Mouse (Mus musculus): Measurements from ENCODE around the gene Tmem30a.

Tmem30a gene

DNA sequence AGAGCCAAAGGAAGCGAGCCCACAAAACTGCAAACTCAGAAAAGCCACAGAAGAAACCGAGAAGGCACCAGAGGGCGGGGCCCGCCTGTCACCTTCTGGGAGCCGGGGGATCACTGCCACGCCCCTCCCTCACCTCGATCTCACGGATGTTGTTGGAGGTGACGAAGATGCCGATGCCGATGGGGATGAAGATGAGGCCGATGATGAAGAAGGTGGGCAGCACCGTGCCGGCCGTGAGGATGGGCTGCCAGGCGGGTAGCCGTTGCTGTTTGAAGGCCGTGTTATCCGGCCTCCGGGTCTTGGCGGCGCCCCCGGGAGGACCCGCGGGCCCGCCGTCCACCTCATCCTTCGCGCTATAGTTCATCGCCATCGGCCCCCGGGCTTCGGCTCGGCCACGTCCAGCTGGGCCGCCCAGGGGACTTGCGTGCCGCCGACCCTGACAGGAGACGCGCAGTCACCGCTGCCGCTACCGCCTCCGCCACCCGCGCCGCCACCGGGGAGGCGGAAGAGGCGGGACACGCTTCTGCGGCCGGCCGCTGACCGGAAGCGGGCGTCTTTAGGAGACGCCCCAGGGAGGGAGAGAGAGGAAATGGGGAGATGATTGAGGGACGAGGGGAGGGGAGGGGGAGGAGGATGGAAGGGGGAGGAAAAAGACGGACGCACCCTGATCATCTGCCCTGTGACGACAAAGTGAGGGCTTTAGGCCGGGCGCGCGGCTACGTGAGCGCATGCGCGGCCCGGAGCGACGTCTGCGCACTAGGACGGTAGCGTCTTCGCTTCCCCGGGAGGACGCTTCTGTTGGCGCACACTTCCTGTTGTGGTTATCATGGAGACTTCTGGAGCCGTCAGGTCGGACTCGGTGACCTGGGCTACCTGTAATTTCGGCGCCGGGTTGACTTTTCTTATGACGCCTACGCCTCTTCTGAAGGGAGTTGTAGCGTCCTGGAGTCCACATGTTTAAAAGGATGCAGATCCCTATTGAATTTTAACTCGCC, at the start of gene Tmem30a:
Tmem30a (minus strand) TSS at position 667 of the 995 bp plus-strand sequence.
- DNase-seq (ENCODE audit: low read depth in 2 of 2, low spot score in 2 of 2), result peak; percentile 88 to 89

DNA sequence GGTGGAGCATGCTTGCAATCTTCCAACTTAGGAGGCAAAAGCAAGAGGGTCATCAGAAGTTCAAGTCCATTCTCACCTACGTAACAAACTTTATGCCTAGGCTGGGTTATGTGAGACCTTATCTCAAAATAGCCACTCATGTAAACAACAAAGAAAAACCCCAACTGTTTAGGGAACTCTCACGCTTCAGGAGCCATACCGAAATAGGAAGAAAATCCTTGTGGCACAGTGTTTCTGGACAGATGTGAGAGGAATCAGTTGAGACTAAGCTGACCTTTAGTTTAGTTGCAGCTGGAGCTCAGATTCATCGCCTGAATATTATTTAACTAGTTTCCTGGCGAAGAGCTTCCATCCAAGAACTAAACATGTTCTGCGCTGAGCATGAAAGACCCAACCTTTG, 49.3 kb upstream of the Tmem30a start:
- DNase-seq (ENCODE audit: low read depth in 2 of 2, low spot score in 2 of 2), result no peak

DNA sequence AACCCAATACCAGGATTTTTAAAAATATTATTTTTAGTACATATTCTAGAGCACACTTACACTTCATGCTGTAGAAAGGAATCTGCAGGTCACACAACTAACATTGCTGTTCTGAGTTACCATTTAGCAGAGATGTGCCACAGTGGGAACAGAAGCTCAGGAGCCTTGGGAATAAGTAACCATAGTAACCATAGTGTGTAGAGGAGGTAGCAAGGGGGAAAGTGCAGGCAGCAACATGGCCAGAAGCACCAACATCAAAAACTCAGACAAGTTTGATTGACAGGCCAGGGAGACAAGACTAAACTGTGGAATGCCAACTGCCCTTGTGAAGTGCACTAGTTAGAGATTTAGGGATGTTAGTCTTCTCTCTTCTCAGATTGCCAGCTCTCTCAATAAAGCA, 48.7 kb upstream of the Tmem30a start:
- DNase-seq (ENCODE audit: low read depth in 2 of 2, low spot score in 2 of 2), result no peak

DNA sequence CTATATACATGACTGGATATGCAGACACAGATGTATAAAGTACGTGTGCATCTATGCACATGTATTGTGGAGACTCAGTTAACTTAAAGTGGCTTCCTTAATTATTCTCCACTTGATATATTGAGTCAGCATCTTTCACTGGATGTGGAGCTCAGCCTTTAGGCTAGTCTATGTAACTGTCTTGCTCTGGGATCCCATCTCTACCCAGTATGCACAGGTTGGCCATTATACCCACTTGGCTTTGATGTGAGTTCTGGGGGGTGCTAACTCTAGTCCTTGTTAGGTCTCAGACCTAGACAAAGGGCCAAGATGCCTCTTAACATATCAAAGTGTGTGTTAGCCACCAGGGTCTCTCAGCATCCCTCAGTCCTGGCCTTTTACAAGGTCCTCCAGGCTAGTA, 38.0 kb upstream of the Tmem30a start:
- no peak for DNase-seq (ENCODE audit: low read depth in 2 of 2, low spot score in 2 of 2)

DNA sequence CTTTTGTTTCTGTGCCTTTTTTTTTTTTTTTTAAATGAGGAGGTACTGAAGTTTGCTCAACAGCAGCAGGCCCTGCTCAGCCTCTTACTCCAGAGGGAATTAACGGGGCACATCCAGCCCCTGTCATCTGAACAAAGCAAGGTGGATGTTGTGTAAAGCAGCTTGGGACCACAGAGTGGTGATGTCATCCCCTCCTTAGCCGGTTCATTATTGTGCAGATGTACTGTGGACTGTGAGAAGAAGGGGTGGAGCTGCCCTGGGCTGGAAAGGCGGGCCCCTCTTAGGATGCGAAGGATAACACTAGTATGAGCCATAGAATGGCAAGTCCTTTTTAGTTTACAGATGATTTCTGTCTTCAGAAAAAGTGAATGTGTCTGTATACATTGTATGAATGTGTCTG, 37.6 kb upstream of the Tmem30a start:
- no peak for DNase-seq (ENCODE audit: low read depth in 2 of 2, low spot score in 2 of 2)

DNA sequence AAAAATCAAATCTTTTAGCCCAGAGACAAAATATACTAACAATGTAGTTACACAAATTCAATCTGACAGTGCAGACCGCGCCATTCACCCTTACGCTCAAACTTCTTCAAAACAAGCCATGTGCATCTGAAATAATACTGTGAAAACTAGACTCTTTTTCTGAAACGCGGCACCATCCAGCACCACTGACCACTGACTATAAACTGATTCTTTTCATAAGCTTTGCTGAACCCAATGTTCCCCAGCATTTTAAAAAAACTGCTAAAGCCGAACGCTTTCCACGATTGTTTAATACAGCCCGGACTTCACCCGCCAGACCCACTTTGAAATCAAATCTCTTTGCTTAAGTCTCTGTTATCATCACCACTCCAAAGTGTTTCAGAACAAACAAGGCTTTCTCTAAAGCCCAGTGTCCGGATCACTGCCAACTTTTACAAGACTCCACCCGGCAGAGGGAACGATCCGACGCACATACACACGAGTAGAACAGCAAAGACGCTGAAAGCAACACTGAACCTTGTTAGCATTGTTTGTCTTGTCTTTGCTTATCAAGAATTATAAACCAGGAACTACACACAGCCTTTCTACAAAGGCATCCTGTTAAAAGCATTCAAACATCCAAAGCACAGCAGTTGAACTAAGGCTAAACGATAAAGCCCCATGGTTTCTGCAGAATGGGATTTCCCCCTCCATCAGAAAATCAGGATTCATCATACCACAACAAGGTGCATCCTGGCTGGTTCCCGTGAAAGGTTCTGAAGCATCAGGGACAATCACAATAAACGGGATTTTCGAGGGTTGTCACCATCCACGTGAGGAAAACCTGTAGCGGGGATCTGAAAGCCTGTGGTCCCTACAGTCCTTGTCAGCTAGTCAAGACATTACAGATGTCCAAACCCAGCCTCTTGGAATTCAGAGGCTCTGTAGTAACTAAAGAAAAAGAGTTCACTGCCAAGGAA, 36.8 kb upstream of the Tmem30a start:
- DNase-seq (ENCODE audit: low read depth in 2 of 2, low spot score in 2 of 2), result no peak

DNA sequence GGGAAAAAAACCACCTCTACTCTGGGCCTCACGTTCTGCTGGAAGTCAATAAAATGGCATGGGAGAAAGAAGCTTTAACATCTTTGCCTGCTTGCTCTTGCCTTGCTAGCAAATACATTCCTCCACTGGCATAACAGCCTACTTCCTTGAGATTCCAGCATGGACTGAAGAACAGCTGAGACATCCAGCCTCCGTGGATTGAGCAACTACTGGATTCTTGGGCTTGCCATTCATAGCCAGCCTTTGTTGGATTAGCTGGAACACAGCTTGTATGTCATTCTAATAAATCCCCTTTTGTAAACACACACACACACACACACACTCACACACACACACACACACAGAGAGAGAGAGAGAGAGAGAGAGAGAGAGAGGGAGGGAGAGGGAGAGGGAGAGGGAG, 33.8 kb upstream of the Tmem30a start:
- DNase-seq (ENCODE audit: low read depth in 2 of 2, low spot score in 2 of 2), result no peak

DNA sequence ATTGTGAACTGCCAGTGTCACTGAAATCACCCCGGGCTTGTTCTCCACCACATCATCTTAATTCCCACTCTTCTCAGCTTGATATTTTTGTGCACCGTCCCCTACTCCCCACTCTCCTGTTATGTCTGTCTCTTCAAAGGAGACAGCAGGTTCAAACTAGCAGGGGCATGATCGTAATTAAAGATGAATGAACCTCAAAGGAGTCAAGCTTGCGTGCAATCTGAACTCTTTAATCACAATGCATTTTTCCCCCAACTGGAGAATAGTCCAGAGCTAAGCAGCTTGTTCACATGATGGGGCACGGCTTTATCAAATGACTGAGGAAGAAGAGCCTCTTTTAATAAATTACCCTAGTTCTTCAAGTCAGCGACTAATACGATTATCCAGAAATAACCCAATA, 32.2 kb upstream of the Tmem30a start:
- no peak for DNase-seq (ENCODE audit: low read depth in 2 of 2, low spot score in 2 of 2)

DNA sequence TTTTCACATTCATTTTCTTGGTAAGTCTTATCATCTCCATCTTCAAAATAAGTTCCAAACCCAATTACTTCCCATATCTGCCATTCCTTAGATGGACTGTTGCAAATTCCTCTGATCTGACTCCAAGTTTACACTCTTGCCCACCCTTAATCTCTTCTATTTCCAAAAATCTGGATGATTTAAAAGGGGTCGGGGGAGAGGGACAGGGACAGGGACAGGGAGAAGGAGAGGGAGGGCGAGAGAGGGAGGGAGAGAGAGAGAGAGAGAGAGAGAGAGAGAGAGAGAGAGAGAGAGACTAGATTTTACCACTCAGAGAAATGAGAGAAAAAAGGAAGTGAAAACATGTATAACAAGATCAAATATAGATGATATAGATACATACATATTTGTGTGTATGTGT, 30.5 kb upstream of the Tmem30a start:
- no peak for DNase-seq (ENCODE audit: low read depth in 2 of 2, low spot score in 2 of 2)

DNA sequence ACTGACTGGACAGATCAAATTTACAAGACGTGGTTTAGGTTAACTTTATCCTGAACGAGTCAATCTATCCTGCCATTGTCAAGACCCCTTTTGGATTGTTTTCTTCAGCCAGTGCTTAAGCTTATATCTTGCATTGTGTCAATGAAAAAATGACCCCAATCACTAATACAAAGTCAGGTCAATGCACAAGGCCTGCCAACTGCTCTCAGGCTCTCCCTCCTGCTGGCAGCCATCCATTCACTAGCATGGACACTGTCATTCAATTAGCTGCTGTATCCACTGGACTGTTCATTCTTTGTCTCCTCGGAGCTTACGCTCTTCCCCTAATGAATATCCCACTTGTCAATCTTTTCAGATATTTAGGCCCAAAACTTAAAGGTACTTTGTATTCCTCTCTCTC, 30.1 kb upstream of the Tmem30a start:
- no peak for DNase-seq (ENCODE audit: low read depth in 2 of 2, low spot score in 2 of 2)

DNA sequence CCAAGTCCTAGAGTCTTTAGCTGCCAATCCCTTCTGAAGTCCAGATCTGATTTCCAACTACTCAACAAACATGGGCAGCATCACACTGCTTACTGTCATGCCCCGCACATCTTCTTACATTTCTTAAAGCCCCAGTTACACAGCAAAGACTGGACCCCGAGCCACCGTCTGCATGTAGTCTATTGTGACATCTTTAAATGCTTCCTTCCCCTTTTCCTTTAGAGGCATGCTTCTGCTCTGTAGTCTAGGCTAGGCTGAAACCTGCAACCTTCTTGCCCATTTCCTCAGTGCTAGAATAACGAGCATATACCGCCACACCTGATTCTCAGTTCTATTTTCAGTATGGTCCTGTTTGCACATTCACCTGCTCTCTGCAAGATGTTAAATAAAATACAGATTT, 23.2 kb upstream of the Tmem30a start:
- DNase-seq (ENCODE audit: low read depth in 2 of 2, low spot score in 2 of 2), result no peak

DNA sequence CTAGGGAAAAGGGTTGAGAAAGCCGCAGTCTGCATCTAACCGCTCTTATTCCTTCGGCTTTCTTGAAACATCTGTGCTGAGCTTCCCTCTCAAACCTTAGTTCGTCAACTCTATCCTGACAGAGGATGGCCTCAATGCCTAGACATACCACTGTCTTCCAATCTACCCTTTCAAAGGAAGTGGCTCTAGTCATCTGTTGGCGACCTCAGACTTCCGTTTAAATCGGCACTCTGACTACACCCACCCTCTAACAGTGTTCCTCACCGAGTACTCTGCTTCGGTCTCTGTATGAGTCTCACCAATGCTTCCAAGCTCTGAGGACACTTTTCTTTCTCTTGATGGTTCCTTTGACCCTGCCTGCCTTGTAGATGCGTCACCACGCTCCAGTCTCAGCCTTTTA, 22.7 kb upstream of the Tmem30a start:
- DNase-seq (ENCODE audit: low read depth in 2 of 2, low spot score in 2 of 2), result peak in 1 of 2 experiments; percentile 25

DNA sequence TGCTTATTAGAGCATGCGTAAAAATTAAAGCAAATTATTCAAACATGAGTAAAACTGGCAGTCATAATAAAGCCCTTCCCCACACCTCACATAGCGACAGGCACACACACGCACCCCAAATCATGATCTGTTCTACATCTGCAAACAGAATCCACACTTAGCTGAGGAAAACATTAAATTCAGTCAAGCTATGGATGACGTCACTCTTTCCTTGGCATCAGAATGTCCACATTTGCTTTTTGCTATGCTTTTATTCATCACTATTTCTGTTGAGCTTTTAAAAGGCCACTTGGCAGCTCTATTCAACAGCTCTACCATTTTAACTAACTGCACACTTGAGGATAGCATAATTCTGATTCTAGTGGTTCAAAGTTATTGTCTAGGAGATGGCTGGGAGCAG, 21.3 kb upstream of the Tmem30a start:
- DNase-seq (ENCODE audit: low read depth in 2 of 2, low spot score in 2 of 2), result no peak

DNA sequence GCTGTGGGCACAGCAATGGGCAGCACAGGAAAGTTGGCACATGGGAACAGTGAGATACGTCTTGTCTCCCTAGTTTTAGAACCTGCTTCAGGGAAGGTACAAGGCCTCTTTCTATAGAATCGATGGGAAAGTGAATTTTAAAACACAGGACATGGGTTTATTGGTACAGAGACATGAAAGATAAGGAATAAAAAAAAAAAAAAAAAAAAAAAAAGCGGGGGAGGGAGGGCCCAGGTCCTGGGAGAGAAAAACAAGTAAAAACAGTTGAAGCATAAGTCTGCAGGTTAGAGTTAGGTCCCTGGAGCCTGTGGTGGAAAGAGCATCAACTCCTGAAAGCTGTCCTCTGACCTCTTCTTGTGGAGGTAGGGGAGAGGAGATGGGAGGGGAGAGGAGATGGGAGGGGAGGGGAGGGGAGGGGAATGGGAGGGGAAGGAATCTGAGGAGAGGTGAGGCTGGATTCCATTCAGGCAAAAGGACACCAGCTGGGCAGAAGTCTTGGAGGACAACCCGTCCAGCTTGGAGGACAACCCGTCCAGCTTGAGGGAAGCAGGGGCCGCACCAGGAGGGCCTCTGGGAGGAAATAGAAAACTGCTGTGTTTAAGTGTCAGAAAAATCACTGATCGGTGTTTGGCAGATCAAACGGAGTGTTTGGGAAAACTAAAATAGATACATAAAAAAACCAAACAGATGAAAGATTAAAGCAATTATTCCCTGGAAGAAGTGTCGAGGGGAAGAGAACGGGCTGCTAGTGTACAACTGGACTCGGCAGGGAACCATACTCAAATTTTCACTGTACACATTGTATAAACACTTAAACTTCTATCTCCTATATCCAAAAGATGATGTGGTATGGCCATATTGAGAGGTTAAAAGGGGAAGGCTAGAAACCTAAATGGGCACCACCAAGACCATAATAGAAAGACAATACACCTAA, 17.9 kb upstream of the Tmem30a start:
- DNase-seq (ENCODE audit: low read depth in 2 of 2, low spot score in 2 of 2), result no peak

DNA sequence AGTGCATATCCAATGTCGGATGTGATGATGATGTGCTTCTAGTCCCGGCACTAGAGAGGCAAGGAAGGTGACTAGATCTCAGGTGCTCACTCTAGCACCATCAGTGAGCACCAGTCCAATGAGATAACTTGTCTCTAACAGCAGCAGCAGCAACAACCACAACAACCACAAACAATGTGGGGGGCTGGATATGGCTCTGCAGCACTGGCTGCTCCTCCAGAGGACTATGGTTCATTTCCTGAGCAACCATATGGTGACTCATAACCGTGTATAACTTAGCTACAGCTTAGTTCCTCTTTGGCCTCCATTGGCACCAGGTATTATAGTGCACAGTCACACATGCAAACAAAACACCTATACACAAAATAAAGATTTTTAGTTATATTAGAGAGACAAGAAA, 17.2 kb upstream of the Tmem30a start:
- DNase-seq (ENCODE audit: low read depth in 2 of 2, low spot score in 2 of 2), result peak in 1 of 2 experiments; percentile 17

DNA sequence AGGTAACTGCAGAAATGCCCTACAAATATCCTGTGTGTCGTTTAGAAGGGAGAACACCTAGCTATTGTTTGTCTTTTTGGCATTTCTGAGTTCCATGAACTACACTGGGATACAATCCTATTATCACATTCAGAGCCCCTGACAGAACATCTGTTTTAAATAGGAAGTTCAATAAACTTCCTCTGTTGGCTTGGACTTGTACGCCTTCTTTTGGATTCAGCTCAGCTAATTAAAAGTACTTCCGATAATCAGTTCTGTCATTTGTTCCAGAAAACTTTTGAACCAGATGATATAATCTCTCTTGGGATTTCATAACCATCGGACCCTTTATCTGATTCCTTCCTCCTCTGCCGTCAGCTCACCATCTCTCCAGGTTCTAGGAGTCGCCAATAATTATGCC, 16.1 kb upstream of the Tmem30a start:
- no peak for DNase-seq (ENCODE audit: low read depth in 2 of 2, low spot score in 2 of 2)

DNA sequence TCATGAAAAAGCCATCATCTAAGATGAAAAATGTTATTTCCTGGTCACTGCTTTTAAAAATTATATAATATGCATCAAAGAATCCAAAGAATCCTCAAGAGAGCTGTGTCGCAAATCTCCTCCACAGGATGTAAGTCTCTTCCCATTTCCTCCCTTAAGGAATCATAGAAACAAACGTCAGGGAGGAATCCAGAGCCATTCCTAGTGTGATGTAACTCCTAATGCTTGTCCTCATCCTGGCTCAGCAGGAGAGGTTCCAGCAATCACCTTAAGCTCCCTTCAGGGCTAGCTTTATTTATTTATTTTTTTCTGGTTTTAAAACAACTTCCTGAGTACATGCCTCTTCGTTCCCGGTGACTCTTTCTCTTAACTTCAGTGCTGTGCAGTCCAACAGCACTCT, 13.9 kb upstream of the Tmem30a start:
- DNase-seq (ENCODE audit: low read depth in 2 of 2, low spot score in 2 of 2), result no peak

DNA sequence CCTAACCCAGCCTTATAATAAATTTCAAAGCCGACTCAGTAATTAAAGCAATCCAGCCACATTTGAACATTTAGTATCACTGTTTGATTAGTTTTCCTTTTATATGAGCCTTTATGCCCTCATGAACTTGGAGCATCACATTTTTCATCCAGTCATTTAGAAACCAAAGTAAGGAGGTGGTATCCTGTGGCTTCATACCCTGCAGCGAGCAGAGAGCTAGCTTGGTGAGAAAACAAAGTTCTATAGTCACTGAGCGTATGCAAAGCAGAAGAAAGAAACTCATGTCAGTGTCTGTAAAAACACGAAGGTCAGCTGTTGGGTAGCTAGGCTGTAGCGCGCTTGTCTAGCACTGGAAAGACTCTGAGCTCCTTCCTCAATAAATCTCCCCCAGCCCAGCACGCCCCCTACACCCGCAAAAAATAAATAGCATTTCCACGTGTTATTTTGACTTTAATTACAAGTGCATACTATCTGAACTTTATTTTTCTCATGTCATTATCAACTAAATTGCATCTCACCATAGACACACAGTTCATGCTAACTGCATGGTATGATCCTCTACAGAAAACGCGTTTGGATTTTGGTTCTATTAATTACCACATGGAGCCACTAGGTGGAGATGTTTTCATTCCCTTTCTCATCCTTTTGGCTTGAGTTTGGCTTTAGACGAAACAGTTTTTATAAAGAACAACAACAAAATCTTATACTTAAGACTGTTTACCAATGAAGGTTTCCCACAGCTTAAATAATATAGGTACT, 13.2 kb upstream of the Tmem30a start:
- peak in 1 of 2 experiments; percentile 45 for DNase-seq (ENCODE audit: low read depth in 2 of 2, low spot score in 2 of 2)

DNA sequence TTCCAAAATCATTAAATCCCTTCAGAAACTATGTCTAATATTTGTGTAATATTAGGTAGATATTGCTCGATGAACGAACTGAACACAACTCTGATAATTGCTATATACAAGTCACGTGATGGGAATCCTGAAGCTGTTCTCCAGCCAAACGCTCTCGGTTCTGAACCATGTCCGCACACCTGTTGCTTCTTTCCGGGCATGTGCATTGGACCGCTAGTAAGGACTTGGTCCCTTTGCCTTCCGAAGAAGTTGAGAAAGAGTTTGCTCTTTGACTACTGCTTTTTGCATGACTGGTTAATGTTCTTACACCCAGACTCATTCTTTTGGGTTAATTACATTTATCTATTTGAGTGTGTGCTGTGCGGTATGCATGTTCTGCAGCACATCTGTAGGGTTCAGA, 12.1 kb upstream of the Tmem30a start:
- DNase-seq (ENCODE audit: low read depth in 2 of 2, low spot score in 2 of 2), result no peak

Measured in CD8-positive naive resting alpha-beta T cell, adult 2 months (primary cell).